Mouse (Mus musculus) layer of hippocampus, postnatal 14 days (tissue): ENCODE results near the gene Gm28042. TPM values are rescaled to one million over a fixed set of nuclear protein-coding genes. Genes with fewer than 3 reads are reported as not detected.

ENCODE experiments used
- DNase-seq, 2 experiments: peaks; one replicate each; pipeline ENCODE4 v3.0.0; 2021 to 2022; ENCODE audit warnings: low spot score in 2 of 2, mixed read lengths in 1 of 2
- total RNA-seq, 2 experiments: library from RNA; stranded (reverse); gene quantifications; 2 replicates each; pipeline ENCODE4 v1.2.3; 2021

Gene Gm28042
- total RNA-seq, 2 experiments from 2014 or later: 1.1 to 1.8 TPM

DNA sequence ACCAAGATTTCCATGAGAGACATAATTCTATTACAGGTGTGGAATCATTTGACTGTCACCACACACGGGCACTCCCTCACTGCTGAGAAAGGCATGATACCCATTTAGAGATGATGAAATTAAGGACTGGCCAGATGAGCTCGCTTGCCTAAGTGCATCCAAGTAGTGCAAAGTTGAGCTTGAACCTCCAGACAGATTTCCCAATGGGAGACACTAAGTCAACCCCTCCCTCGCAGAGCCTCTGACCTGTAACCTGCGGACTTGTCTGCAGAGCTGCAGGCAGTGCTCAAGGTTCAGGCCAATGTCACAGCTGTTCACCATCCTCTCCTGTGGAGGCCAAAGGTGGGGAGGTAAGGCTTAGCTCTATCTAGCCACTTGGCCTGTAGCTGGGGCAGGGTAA, 31.5 kb downstream of the Gm28042 start:
- no peak for DNase-seq

DNA sequence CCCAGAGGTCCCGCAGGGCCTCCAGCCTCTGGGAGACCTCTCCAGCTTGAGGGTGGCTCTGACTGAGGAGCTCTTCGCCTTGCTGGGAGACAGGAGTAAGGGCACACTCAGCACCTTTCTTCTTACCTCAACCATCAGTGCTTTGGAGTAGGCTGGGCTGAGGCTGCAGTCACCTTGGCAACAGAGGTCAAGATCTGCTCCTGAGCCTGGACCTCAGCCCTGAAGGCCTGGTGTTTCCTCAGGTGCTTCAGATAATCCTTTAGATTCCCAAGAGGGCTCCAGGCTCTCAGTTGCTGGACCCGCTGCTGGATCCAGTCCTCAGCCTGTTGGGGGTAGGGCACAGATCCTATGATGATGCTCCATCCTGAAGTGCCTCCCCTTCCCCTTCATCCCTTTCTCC, 32.2 kb downstream of the Gm28042 start:
- no peak for DNase-seq

DNA sequence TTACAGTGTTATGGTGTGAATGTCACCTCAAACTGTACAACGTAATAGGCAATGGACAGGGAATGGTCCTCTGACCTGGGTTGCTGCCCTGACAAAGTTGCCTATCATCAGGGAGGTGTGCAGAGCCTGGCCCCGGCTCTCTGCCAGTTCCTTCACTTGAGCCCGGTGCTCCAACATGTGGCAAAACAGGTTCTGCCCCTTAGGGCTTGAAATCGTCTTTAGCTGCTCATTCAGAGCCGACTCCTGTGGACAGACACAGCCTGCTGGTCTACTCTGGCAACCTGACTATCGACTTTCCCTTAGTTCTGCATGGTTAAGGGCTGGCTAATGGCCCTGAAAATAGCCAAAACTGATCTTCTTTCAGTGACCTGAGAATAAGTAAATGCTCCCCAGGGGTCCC, 32.9 kb downstream of the Gm28042 start:
- DNase-seq: no peak

DNA sequence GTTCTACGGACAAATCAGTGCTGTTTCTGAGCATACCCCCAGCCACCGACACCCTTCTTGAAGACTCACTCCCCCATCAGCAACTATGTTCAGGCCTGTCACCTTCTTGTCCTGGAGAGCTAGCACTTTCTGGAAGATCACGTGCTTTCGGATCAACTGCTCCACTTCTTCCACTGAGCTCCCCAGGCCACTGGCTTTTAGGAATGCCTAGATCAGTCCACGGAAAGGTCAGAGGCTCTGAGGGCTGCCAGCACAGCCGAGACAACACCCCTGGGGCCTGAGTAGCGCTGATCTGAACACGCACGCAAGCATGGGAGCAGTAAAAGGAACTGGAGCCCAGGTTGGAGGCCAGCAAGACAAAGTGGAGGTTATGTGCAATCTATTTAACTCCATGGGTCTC, 33.4 kb downstream of the Gm28042 start:
- DNase-seq: no peak

DNA sequence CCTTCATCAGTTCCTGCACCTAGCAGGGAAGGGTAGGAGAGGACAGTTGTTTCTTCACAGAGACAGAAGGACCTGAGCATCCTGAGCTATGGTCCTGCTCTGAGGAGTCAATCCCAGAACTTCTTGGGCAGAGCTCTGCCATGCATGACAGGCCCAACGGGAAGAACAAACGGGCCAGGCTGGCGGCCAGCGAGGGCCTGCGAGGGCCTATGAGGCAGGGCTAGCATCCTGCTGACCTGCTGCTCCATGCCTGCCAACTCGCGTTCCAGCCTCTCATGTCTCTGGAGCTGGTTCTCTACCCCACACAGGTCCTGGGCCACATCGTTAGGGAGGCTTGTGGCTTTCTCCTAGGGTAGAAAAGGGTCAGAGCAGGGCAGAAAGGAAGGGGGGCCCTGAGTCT, 35.0 kb downstream of the Gm28042 start:
- DNase-seq: no peak

DNA sequence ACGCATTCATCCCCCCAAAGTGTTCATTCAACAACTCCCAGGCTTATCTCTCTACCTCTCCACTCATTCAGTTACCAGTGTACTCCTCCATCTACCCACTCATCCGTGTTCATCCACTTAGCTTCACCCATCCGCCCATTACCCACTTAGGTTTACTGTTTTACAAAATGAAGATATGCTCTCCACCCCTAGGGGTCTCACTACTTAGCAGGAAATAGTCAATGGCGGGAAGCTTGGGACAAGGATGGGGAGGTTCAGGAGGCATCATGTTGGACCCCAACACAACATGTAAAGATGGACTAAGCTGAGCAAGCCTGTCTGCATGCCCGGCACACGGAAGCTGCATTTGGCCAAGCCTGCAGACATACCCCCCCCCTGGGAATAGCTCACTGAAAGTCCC, 37.3 kb downstream of the Gm28042 start:
- DNase-seq: no peak

DNA sequence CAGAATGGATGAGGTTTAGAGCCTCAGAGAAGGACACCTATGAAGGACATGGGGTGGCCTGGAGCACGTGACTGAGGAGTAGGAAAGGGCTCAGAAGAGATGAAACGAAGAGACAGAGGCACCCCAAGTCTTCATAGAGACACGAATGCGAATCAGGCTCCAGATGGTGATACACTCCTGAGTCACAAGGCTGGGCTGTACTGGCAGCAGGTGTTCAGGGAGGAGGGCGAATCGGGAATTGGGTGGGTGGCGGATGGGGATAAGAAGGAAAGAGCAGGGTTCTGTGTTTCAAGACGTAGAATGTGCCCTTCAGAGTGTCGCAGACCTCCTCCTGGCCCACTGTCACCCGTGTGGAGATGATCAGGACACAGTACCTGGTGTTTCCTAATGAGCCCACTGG, 38.0 kb downstream of the Gm28042 start:
- DNase-seq: no peak

DNA sequence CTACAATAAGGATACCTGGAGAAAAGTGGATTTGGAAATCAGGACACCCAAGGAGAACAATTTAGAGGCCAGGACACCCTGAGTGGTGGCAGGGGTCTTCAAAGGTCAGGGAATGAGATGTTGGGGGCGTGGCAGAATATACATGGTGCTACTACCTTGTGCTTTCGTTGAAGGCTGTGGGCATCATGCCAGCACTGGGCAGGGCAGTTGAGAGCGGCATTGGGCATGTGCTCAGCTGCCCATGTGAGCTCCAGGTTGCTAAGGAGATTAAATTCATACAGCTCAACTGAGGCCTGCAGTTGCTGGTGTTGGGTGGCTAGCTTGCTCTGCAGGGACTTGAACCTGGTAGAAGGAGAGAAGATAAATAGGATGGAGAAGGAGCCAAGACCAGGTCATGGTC, 38.9 kb downstream of the Gm28042 start:
- DNase-seq: no peak

DNA sequence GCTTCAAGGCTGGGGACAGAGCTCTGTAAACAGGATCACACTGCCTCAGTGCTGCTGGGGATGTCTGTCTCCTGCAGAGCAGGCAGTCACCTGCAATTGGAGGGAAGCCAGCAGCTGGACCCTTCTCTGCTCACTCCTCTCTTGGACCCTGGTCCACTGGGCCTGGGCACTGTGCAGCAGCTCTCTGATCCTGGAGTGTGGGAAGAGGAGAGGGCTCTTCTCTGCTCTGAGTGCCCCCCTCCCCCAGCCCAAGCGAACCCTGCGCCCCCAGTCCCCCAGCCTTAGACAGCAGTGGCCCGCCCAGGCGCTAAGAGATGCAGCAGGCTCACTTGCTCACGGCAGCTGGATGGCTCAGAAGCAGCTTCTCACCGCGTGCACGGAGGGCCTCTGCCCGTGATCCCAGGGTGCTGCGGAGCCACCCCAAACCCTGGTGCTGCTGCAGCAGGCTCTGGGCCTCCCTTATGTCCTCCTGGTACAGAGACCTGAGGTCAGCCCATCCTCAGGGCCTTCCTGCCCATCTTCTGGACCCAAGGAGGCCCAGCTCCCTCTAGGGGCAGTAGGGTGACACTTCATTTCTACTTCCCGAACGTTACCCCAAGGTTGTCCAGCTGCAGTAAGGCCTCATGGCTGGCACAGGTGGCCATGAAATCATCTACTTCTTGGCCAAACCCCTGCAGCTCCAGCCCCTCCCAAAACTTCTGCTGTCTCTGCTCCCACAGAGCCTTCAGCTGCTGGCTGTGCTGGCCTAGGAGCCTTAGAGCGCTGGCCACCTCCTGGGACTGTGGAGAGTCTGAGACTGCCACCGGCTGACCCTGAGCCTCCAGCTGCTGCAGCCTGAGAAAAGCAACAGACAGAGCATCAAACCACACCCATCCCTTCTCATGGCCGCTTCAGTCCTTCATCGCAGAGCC, 41.5 kb downstream of the Gm28042 start:
- no peak for DNase-seq

DNA sequence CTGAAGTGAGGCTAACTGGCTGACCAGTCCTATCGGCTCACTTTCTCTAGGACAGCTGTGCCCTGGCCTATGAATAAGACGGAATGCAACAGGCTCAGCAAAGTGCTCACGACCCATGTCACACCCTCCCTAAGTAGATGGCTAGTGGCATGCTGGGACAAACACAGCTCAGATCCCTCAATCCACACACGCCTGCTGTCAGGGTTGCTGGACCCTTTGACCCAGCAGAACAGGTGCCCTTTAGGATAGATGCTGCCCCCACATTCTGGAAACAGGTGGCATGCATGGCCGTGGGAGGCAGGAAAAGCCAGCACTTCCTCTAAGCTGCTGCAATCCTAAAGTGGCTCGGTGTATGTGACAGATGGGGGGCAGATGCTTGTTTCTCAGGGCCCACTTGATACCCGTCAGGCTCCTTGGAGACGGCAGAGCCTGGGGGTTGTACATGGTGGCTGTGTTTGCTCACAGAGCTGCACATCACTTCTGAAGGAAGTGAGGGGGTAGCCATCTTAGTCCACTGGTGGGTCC, 42.2 kb downstream of the Gm28042 start:
- DNase-seq: peak; percentile 63 to 66

DNA sequence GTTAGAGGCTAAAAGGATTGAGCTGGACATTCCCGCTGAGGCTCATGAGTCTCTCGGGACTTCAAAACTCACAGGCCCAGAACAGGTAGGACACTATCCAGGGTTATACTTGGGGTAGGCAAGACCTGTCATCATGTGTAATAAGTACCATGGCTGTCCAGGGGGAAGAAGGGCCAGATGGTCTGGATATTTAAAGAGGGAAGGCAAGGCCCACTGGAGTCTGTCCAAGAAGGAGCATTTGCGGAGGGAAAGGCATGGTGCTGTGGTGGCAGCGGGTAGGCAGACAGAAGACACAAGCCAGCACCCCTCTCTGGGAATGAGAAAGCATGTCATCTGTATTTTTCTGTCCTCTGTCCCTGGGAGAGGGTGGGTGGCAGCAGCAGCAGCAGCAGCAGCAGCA, 46.8 kb downstream of the Gm28042 start:
- DNase-seq: no peak

DNA sequence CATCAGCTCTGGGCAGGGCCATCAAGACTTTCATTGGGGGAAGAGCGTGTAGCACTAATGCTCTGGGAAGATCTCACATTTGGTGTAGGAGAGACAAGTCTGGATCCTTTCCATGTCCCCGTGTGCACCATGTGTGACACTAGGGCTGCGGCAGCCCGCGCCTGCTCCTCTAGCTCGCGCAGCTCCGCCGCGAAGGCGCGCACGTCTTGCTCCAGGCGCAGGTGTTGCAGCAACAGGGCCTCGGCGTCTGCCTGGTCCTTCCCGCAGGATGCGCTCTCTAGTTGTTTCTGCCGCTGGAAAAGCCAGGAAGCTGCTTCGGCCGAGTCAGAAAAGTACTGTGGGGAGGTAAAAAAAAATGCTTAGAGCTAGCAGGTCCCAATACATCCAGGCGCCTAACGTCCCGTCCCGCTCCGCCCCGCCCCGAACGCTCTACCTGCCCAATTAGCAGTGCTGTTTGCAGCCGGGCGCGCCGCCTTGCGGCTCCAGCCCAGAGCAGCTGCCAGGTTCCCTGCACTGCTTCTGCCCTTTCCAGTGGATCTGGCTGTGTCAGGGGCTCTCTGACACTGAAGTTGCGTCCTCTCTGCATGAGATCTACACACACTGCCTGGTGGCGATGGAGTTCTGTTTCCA, 48.9 kb downstream of the Gm28042 start:
- peak in 1 of 2 experiments; percentile 26 for DNase-seq

DNA sequence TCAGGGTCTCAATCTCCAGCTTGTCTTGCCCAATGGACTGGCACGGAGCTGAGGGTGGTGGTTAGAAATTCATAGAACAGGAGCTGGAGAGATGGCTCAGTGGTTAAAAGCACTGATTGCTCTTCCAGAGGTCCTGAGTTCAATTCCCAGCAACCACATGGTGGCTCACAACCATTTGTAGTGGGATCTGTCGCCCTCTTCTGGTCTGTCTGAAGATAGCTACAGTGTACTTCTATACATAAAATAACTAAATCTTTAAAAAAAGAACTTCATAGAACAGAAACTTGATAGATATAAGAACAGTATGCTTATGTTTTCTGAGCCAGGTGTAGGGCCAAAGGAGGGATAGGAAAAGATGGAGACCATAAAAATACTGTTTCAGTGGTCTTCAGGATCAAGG, 55.1 kb downstream of the Gm28042 start:
- DNase-seq: no peak

DNA sequence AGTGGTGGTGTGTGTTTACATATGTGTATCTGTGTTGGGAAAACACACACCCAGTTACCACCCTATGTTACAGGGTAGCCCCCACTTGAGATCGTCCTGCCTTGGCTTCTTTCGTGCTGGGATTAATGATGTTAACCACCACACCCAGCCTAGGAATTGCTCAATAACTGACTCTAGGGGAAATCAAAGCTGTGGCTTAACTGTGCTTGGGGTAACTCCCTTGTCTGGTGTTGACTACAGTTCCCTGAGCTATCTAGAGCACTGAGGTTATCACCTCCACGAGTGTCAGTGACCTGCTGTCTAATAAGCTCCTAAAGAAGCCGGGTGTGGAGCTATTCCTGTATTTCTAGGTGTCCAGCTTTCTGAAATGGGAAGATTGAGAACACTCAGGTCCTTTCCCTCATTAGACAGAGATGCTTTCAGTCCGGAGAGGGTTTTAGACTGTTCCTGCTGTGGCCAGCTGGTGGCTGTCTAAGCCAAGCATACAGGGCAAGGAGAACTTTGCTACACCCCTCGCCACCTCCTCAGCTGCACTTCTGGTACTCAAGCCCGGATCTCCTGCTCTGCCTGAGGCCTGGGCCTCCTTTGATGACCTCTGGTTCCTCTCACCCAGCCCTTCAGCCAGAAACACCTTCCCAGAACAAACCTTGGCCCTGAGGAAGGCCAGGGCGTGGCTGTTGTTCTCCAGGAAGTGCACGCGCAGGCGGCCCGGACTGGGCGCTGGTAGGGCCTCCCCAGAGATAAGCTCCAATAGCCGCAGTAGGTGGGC, 57.5 kb downstream of the Gm28042 start:
- DNase-seq: no peak

DNA sequence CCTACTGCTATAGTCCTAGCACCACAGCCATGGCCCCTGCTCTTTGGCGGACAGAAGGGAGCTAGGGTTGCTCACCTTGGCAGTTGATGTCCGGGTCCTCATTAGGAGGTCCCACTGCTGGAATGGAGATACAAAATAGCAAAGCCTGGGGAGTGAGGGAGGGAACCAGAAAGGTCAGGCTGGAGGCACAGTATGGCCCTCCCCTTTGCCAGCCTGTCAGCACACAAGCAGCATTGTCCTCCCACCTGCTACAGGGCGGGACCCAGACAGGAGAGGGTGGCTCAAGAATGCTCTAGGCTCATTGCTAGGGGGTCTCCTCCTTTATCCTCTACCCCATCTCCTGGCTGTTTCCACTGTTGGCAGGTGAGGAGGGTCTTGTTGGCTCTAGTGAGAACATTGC, 58.7 kb downstream of the Gm28042 start:
- DNase-seq: no peak

DNA sequence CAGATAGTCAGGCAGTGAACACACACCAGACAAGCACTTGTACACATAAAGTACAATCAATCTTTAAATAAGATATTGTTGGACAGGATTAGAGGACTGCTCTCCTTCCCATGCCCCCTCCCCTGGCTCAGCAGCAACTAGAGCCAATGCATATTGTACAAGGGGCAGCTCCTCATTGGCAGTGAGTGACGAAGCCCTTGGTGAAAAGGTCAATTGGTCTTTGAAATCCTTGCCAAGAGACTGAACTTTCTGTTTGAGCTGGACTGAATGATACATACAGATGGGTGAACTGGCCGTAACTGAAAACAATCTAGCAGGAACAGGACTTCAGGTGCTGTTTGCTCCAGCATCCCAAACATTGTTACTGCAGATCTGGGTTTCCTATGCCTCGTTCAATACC, 60.1 kb downstream of the Gm28042 start:
- DNase-seq: no peak

DNA sequence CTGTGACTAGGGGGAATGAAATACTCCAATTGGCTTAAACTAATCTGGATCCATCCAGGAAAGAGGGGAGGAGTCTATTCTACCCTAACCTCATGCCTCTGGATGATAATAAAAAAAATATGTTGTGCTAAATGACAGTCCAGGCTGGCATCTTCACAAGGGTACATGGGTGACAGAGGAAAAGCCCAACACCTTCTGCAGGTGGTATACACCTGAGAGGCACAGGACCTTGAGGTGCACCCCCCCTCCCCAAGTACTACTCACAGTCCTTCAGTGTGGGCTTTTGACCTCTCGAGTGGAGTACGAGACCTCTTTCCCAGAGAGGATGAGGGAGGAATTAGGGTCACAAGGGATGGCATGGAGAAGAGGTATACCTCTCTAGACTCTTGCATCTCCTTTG, 60.6 kb downstream of the Gm28042 start:
- DNase-seq: no peak

DNA sequence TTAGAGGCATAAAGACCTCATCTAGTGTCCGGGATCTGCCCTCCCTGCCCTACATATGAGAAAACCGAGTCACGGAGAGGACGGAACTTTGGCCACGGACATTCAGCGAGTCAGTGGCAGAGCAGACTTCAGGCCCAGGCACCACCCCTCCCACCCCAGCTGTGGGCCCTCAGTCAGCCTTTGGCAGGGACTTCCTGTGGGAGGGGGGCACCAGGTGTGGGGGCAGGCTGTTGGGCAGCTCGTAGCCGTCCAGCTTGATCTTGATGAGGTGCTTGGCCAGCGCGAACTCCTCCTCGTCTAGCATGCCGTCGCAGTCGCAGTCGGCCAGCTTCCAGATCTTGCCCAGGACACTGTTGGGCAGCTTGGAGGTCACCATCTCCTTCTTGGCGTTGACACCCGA, 63.7 kb downstream of the Gm28042 start:
- no peak for DNase-seq
